Mouse (Mus musculus) NIH3T3 (cell line): ENCODE results near the gene Stap1.

Experiments
- DNase-seq: peaks from one replicate; pipeline ENCODE4 v3.0.0-alpha.2; 2012; ENCODE audit warnings: low read depth

Stap1 gene

GRCm38 (mm10) chr5:86071538-86071937 is at the start of gene Stap1:
Gene Stap1, plus strand, starts transcription at chr5:86071746.
- no peak for DNase-seq

DNA sequence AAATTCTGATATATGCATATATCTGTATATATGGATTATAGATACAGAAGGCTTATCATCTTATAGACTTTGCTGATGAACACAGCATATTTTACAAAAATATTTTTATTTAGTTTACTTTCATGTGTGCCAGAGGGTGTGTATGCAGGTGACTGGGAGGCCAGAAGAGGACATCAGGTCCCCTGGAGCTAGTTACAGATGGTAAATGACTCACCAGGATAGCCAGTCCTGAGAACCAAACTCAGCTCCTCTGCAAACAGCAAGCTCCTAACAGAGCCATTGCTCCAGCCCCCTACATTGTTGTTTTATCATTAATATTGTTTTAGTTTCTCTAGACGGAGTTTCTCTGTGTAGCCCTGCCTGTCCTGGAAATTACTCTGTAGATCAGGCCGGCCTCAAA is 41.7 kb upstream of the Stap1 start:
- no peak for DNase-seq

- DNase-seq = no peak
These were observed 8.0 kb upstream of the Stap1 start for GRCm38 (mm10) chr5:86063501-86063900.

- DNase-seq = peak; percentile 99
These were observed 6.3 kb upstream of the Stap1 start, which contains the start of gene Cenpc1 for GRCm38 (mm10) chr5:86065101-86065875. Gene Cenpc1, minus strand, starts transcription at chr5:86065583.

- DNase-seq = no peak
These were observed 5.5 kb upstream of the Stap1 start for GRCm38 (mm10) chr5:86065876-86066550.

DNA sequence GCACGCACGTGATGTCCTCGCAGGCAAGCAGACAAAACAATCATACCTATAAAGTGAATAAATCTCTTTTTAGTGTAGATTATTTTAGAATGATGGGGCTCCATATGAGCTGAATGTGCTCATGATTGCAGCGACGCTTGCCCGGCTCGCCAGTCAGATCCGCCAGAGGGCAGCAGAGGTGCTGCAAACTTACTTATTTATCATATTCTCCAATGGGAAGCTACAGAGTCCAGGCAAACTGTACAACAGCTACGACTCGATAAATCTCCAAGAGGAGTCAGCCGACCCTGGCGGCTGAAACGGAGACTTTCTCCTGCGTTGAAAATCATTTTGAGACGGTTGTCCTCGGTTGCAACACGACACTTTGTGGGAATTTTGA is 5.0 kb upstream of the Stap1 start:
- DNase-seq = peak; percentile 96

DNA sequence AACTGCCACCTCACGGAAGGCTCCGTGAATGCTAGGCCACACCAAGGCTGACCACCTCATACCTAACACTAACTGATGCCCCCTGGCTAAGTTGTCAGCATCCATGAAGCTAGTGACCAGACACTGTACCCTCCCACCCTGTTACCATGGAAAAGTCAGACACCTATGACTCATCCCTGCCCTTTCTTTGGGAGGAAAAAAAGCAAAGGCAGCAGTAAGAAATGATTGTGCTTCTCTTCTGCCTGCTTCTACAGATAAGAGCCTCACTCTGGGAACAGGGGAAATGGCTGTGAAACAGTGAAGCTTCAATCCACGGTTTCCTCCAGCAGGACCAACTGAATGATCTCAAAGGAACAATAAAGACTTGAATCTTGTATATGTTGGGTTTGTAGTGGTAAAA is 3.1 kb upstream of the Stap1 start:
- peak; percentile 28 for DNase-seq

DNA sequence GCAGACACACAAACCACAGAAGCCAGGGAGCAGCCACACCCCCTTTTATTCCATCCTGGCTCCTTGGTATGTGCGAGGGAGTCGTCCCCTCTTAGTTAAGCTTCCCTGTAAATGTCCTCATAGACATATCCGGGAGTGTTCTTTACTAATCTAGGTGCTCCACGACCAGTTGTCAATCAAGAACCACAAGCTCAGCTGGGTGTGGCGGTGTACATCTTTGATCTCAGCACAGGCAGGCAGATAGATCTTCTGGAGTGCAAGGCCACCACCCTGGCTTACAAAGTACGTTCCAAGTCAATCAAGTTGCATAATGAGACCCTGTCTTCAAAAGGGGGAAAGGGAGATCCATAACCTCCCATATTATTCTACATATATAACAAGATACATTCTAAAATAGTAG is 2.4 kb upstream of the Stap1 start:
- DNase-seq = no peak

GRCm38 (mm10) chr5:86072756-86073386 is 1.3 kb downstream of the Stap1 start:
- no peak for DNase-seq

GRCm38 (mm10) chr5:86078720-86079334 is 7.3 kb downstream of the Stap1 start:
- peak; percentile 9 for DNase-seq

- DNase-seq = no peak
These were observed 12.4 kb downstream of the Stap1 start for GRCm38 (mm10) chr5:86083987-86084386.

DNA sequence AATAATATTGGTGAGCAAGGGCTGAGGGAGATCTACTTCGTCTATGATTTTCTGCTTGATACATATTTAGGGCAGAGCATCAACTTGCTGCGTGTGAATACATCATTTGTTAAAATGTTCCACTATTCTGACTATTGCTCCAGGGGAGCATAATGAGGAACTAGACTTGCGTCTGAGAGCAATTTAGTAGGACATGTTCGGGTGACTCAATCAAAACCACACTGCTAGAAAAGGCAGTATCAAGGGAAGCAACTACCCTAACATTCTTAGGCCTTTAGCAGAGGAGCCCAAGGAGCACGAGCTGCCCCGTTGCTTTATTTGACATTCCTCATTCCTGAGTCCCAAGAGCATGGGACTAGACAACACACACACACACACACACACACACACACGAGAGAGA is 13.4 kb downstream of the Stap1 start:
- no peak for DNase-seq

DNA sequence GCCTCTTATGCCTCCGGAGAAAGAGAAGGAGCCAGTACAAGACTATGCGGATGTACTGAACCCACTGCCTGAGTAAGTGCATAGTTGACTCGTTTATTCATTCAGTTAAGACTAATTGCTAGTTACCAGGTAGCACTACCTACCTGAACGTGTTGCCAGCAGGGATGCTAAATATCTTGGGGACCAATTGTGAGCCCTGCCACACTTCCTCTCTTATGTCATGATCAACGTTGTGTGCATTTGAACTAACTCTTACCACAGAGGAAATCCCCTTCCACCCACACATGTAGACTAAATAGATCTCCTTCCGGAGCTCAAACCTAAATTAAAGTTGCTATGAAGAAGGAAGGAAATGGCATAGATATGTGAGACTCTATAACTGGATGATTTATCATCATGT is 15.2 kb downstream of the Stap1 start:
- no peak for DNase-seq

- DNase-seq = no peak
These were observed 23.2 kb downstream of the Stap1 start for GRCm38 (mm10) chr5:86094754-86095153.

- no peak for DNase-seq
These were observed 27.4 kb downstream of the Stap1 start for GRCm38 (mm10) chr5:86098988-86099387.

GRCm38 (mm10) chr5:86100621-86101020 is 29.1 kb downstream of the Stap1 start:
- no peak for DNase-seq

GRCm38 (mm10) chr5:86102176-86102575 is 30.6 kb downstream of the Stap1 start:
- no peak for DNase-seq

GRCm38 (mm10) chr5:86106610-86107009 is 35.1 kb downstream of the Stap1 start:
- no peak for DNase-seq

- no peak for DNase-seq
These were observed 39.5 kb downstream of the Stap1 start for GRCm38 (mm10) chr5:86111074-86111473.

- DNase-seq = no peak
These were observed 41.5 kb downstream of the Stap1 start for GRCm38 (mm10) chr5:86113037-86113436.

DNA sequence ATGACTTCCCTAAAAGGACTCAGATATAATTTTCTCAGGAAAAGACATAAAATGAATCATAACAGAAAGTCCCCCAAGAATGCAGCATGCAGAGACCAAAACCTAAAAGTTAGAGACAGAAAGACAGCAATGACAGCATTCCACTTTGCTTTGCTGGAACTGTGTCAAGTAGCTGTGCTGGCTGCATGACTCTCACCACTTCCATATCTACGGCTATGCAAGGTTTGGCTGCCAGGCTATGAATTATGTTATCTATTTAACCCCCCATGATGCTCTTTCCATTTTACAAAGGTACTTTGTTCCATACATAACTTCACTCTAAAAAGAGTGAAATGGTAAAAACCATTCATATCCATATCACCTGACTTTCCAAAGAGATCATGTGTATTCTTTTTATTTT is 42.5 kb downstream of the Stap1 start:
- DNase-seq = no peak

GRCm38 (mm10) chr5:86118457-86119094 is 47.0 kb downstream of the Stap1 start:
- peak; percentile 28 for DNase-seq
